20 mouse cellular contexts compared by ENCODE assay signal in genomic region chr8:61611077-61611476, GRCm38 (mm10).
DNase-seq lines count a peak whose midpoint lies in the region; ATAC-seq and TF ChIP-seq lines count a peak whose summit lies in the region.
"Had no signal": no experiment of that assay in that cellular context is flagged by ENCODE, and none has a peak within 500 bp of the region (broad histone marks: within the 10 kb centered on the region; RNA-seq: fewer than 3 reads in every experiment).

No protein-coding gene starts in this region.

- H3K4me2 ChIP-seq in intestine, postnatal 0 days (replicated peaks; ENCODE audit: low read depth), result no peak overlapping the region
- H3K4me2 ChIP-seq in intestine, embryonic 15.5 days (replicated peaks), result no peak overlapping the region
- no peak overlapping the region for H3K4me2 ChIP-seq in lung, embryonic 16.5 days (ENCODE audit: low read depth, low read length)
- no peak overlapping the region for H3K4me2 ChIP-seq in forebrain, embryonic 11.5 days (ENCODE audit: low read depth, low read length, severe bottlenecking)
- H3K4me2 ChIP-seq: limb, embryonic 13.5 days; midbrain, embryonic 12.5 days; neural tube, embryonic 15.5 days had no signal

- WGBS in heart, adult 2 months, result 47% methylated on average over 7 of the region's 7 CpGs
- 86% methylated on average over 7 of the region's 7 CpGs for WGBS in intestine, postnatal 0 days
- WGBS in intestine, embryonic 15.5 days, result 84% methylated on average over 7 of the region's 7 CpGs
- WGBS in lung, embryonic 16.5 days, result 71% methylated on average over 7 of the region's 7 CpGs
- 70% methylated on average over 7 of the region's 7 CpGs for WGBS in lung, adult 2 months
- WGBS in limb, embryonic 10.5 days, result 85% methylated on average over 7 of the region's 7 CpGs
- WGBS in forebrain, embryonic 11.5 days, result 88% methylated on average over 7 of the region's 7 CpGs

- no peak for TF ChIP-seq EP300 in heart, adult 2 months (IDR thresholded peaks at IDR 0.05; ENCODE audit: insufficient read depth, low read depth, low read length)

- H3K9me3 ChIP-seq in intestine, postnatal 0 days (ENCODE audit: control insufficient read depth), result no peaks in the 10 kb centered on the region
- H3K9me3 ChIP-seq in intestine, embryonic 15.5 days, result no peaks in the 10 kb centered on the region
- H3K9me3 ChIP-seq in lung, embryonic 16.5 days (ENCODE audit: control insufficient read depth, low read length), result no peaks in the 10 kb centered on the region
- H3K9me3 ChIP-seq in limb, embryonic 10.5 days (replicated peaks), result no peaks in the 10 kb centered on the region
- H3K9me3 ChIP-seq in forebrain, embryonic 11.5 days (ENCODE audit: control insufficient read depth, low read length), result no peaks in the 10 kb centered on the region
- H3K9me3 ChIP-seq: limb, embryonic 13.5 days; midbrain, embryonic 12.5 days; neural tube, embryonic 15.5 days had no signal

- no peaks in the 10 kb centered on the region for H3K27me3 ChIP-seq in heart, adult 2 months (ENCODE audit: control insufficient read depth, insufficient read depth, low read length)
- no peaks in the 10 kb centered on the region for H3K27me3 ChIP-seq in intestine, postnatal 0 days (replicated peaks; ENCODE audit: control insufficient read depth, insufficient read depth, low read length)
- no peaks in the 10 kb centered on the region for H3K27me3 ChIP-seq in intestine, embryonic 15.5 days (replicated peaks)
- no peaks in the 10 kb centered on the region for H3K27me3 ChIP-seq in lung, embryonic 16.5 days (ENCODE audit: control insufficient read depth, insufficient read depth, low read depth, low read length)
- H3K27me3 ChIP-seq in limb, embryonic 10.5 days (ENCODE audit: low read depth, poor library complexity, severe bottlenecking), result no peaks in the 10 kb centered on the region
- no peaks in the 10 kb centered on the region for H3K27me3 ChIP-seq in forebrain, embryonic 11.5 days (ENCODE audit: control insufficient read depth, insufficient read depth, low read length)
- H3K27me3 ChIP-seq: limb, embryonic 13.5 days; midbrain, embryonic 12.5 days; neural tube, embryonic 15.5 days had no signal

- TF ChIP-seq CTCF in heart, adult 2 months (IDR thresholded peaks at IDR 0.05), result no peak
- no peak for TF ChIP-seq CTCF in intestine, postnatal 0 days (IDR thresholded peaks at IDR 0.05; ENCODE audit: low read depth)
- no peak for TF ChIP-seq CTCF in lung, adult 2 months (IDR thresholded peaks at IDR 0.05; ENCODE audit: insufficient read depth, low read length)

- no peaks in the 10 kb centered on the region for H3K79me2 ChIP-seq in heart, adult 2 months (replicated peaks; ENCODE audit: control insufficient read depth, insufficient read depth, low read length)

- peaks cover 3% of the 10 kb centered on the region for H3K4me1 ChIP-seq in heart, adult 2 months (ENCODE audit: control insufficient read depth, insufficient read depth, low read length)
- 0 out of 2 replicates have a peak, but pooled peaks cover 11% of the 10 kb centered on the region for H3K4me1 ChIP-seq in intestine, postnatal 0 days (replicated peaks; ENCODE audit: control insufficient read depth, insufficient read depth, low read length)
- H3K4me1 ChIP-seq in intestine, embryonic 15.5 days (replicated peaks), result 0 out of 2 replicates have a peak, but pooled peaks cover 2% of the 10 kb centered on the region
- H3K4me1 ChIP-seq in lung, embryonic 16.5 days (replicated peaks; ENCODE audit: control insufficient read depth, insufficient read depth, low read length), result peaks cover 5% of the 10 kb centered on the region
- H3K4me1 ChIP-seq in lung, adult 2 months (ENCODE audit: control insufficient read depth, insufficient read depth, low read length), result peaks cover 3% of the 10 kb centered on the region; the same call in 1 of the 2 replicates
- peaks cover 37% of the 10 kb centered on the region for H3K4me1 ChIP-seq in limb, embryonic 10.5 days
- peaks cover 2% of the 10 kb centered on the region for H3K4me1 ChIP-seq in forebrain, embryonic 11.5 days (replicated peaks; ENCODE audit: control insufficient read depth, insufficient read depth, low read length)

- no peak for ATAC-seq in intestine, postnatal 0 days
- ATAC-seq in intestine, embryonic 15.5 days, result no peak
- no peak for ATAC-seq in lung, embryonic 16.5 days (ENCODE audit: low read depth)
- ATAC-seq in forebrain, embryonic 11.5 days (replicated peaks; ENCODE audit: low FRiP score), result no peak
- ATAC-seq: forebrain, embryonic 14.5 days; hindbrain, postnatal 0 days had no signal

- peaks cover 8% of the 10 kb centered on the region for H3K36me3 ChIP-seq in heart, adult 2 months (ENCODE audit: control insufficient read depth, insufficient read depth, low read length)
- no peaks in the 10 kb centered on the region for H3K36me3 ChIP-seq in intestine, postnatal 0 days (ENCODE audit: control insufficient read depth, insufficient read depth)
- no peaks in the 10 kb centered on the region for H3K36me3 ChIP-seq in intestine, embryonic 15.5 days
- H3K36me3 ChIP-seq in lung, embryonic 16.5 days (ENCODE audit: control insufficient read depth, insufficient read depth, low read length), result no peaks in the 10 kb centered on the region
- H3K36me3 ChIP-seq in limb, embryonic 10.5 days, result no peaks in the 10 kb centered on the region
- H3K36me3 ChIP-seq in forebrain, embryonic 11.5 days (ENCODE audit: control insufficient read depth, insufficient read depth, low read length), result no peaks in the 10 kb centered on the region
- H3K36me3 ChIP-seq: limb, embryonic 13.5 days; midbrain, embryonic 12.5 days; neural tube, embryonic 15.5 days had no signal

- intact Hi-C loops in heart, adult 2 months (cut with DNase I), result no loop called here
- intact Hi-C loops in heart, postnatal 25 days (cut with DNase I), result no loop called here

- H3K4me3 ChIP-seq in heart, adult 2 months, result no peak overlapping the region
- no peak overlapping the region for H3K4me3 ChIP-seq in intestine, postnatal 0 days (ENCODE audit: low read depth, low read length)
- H3K4me3 ChIP-seq in intestine, embryonic 15.5 days (replicated peaks), result no peak overlapping the region
- H3K4me3 ChIP-seq in lung, embryonic 16.5 days (ENCODE audit: low read length), result no peak overlapping the region
- no peak overlapping the region for H3K4me3 ChIP-seq in lung, adult 2 months (replicated peaks; ENCODE audit: extremely low read depth, low read depth, low read length)
- H3K4me3 ChIP-seq in limb, embryonic 10.5 days, result no peak overlapping the region
- no peak overlapping the region for H3K4me3 ChIP-seq in forebrain, embryonic 11.5 days (ENCODE audit: low read depth, low read length)
- H3K4me3 ChIP-seq: gastrocnemius, adult 2 months; limb, embryonic 13.5 days; midbrain, embryonic 12.5 days; neural tube, embryonic 15.5 days had no signal

- no peak for DNase-seq in heart, adult 2 months
- no peak for DNase-seq in heart, postnatal 25 days (ENCODE audit: low spot score)
- DNase-seq in lung, adult 2 months, result no peak
- no peak for DNase-seq in limb, embryonic 10.5 days (ENCODE audit: low spot score)
- no peak for DNase-seq in forebrain, embryonic 11.5 days (ENCODE audit: low spot score)
- DNase-seq: cerebellum, adult 11 months; cerebellum, adult 9-11 months; kidney, adult 8-10 months; thymus, adult 18-20 months; thymus, postnatal 36 days had no signal

- H3K9ac ChIP-seq in heart, adult 2 months (ENCODE audit: low read depth, low read length), result no peak overlapping the region
- H3K9ac ChIP-seq in intestine, postnatal 0 days (ENCODE audit: low read depth, low read length), result no peak overlapping the region
- H3K9ac ChIP-seq in intestine, embryonic 15.5 days, result no peak overlapping the region
- H3K9ac ChIP-seq in lung, embryonic 16.5 days (ENCODE audit: low read length), result no peak overlapping the region
- H3K9ac ChIP-seq in forebrain, embryonic 11.5 days (ENCODE audit: low read length), result no peak overlapping the region
- H3K9ac ChIP-seq: limb, embryonic 13.5 days; liver, embryonic 14.5 days; midbrain, embryonic 12.5 days; neural tube, embryonic 15.5 days had no signal

- peak overlapping the region; percentile 4; the same call in 1 of the 2 replicates for H3K27ac ChIP-seq in heart, adult 2 months
- H3K27ac ChIP-seq in intestine, postnatal 0 days (ENCODE audit: low read depth, low read length), result peak overlapping the region; percentile 69
- no peak overlapping the region for H3K27ac ChIP-seq in intestine, embryonic 15.5 days
- peak overlapping the region; percentile 39 for H3K27ac ChIP-seq in lung, embryonic 16.5 days (ENCODE audit: low read length)
- H3K27ac ChIP-seq in limb, embryonic 10.5 days, result peak overlapping the region; percentile 61; the same call in 1 of the 2 replicates
- H3K27ac ChIP-seq in forebrain, embryonic 11.5 days (ENCODE audit: low read depth, low read length), result no peak overlapping the region
- H3K27ac ChIP-seq: gastrocnemius, adult 2 months; hindbrain, postnatal 0 days; limb, embryonic 13.5 days; liver, embryonic 14.5 days; midbrain, embryonic 12.5 days; neural tube, embryonic 15.5 days had no signal

- TF ChIP-seq POLR2A in heart, adult 2 months (IDR thresholded peaks at IDR 0.05; ENCODE audit: insufficient read depth, low read depth, low read length), result no peak
- no peak for TF ChIP-seq POLR2A in lung, adult 2 months (IDR thresholded peaks at IDR 0.05; ENCODE audit: borderline replicate concordance, extremely low read depth, low read depth, low read length)

Comparison
In these comparisons a context has a peak if more than half of its experiments do, and no peak if none do; other contexts are left out.
1. H3K27ac ChIP-seq: peak in heart, adult 2 months (single experiment), intestine, postnatal 0 days (single experiment), lung, embryonic 16.5 days (single experiment) and limb, embryonic 10.5 days (single experiment); none in intestine, embryonic 15.5 days (single experiment) and forebrain, embryonic 11.5 days (single experiment).